Mouse (Mus musculus) left cerebral cortex, postnatal 36 days (tissue): ENCODE results near the gene Snupn. TPM values are rescaled to one million over a fixed set of nuclear protein-coding genes. Genes with fewer than 3 reads are reported as not detected.
"Not testable (repeated sequence)": the region's sequence is repeated elsewhere in the genome, so short reads cannot be mapped to it uniquely, and the experiment has no call there.

Experiments used
- DNase-seq, 2 experiments: peaks; one replicate each; pipeline ENCODE4 v3.0.0; 2021 to 2022; ENCODE audit warnings: low spot score in 2 of 2, mixed read lengths in 1 of 2
- intact Hi-C: fragments of 180-260 bp; cut with DNase I; formaldehyde crosslinking; loops from one replicate; pipeline ENCODE4 v1.15.1; 2025
- total RNA-seq, 2 experiments: library from RNA; stranded (reverse); gene quantifications; 2 replicates each; pipeline ENCODE4 v1.2.3; 2021

Snupn gene
- 10 to 100 TPM; 13.9 to 16.0 TPM for total RNA-seq

- intact Hi-C loops = loop anchor here (5.0 kb wide), 2 partner anchors 47 to 122 kb away; partner anchors contain the start of gene Sin3a
- DNase-seq = peak; percentile 95 to 97
These were observed at the start of gene Snupn for GRCm38 (mm10) chr9:56950414-56951400. Gene Snupn, plus strand, starts transcription at chr9:56950878.

- DNase-seq = no peak
- intact Hi-C loops = no loop called here
These were observed 49.5 kb upstream of the Snupn start for GRCm38 (mm10) chr9:56901187-56901586.

- intact Hi-C loops = no loop called here
These were observed 47.0 kb upstream of the Snupn start for GRCm38 (mm10) chr9:56903662-56904061.

GRCm38 (mm10) chr9:56907549-56907948 is 43.1 kb upstream of the Snupn start:
- intact Hi-C loops = no loop called here
- no peak for DNase-seq

More at GRCm38 (mm10) chr9:56903662-56904061, 47.0 kb upstream of the Snupn start:
- DNase-seq = no peak

- intact Hi-C loops, DNase-seq: not testable (repeated sequence)
These were observed 40.7 kb upstream of the Snupn start for GRCm38 (mm10) chr9:56909991-56910390.

- intact Hi-C loops = no loop called here
- DNase-seq = no peak
These were observed 39.7 kb upstream of the Snupn start for GRCm38 (mm10) chr9:56911017-56911416.

GRCm38 (mm10) chr9:56913991-56914390 is 36.7 kb upstream of the Snupn start:
- DNase-seq = no peak
- intact Hi-C loops = no loop called here

- no peak for DNase-seq
- intact Hi-C loops = no loop called here
These were observed 35.6 kb upstream of the Snupn start for GRCm38 (mm10) chr9:56915116-56915515.

GRCm38 (mm10) chr9:56915695-56916410 is 34.8 kb upstream of the Snupn start:
- DNase-seq = no peak
- intact Hi-C loops = no loop called here

- no peak for DNase-seq
- intact Hi-C loops = no loop called here
These were observed 33.5 kb upstream of the Snupn start for GRCm38 (mm10) chr9:56917131-56917530.

GRCm38 (mm10) chr9:56918466-56918865 is 32.2 kb upstream of the Snupn start:
- DNase-seq = no peak
- intact Hi-C loops = no loop called here

GRCm38 (mm10) chr9:56922746-56923145 is 27.9 kb upstream of the Snupn start:
- no peak for DNase-seq
- intact Hi-C loops = loop anchor here (10.0 kb wide), 1 partner anchor 292 kb away; no protein-coding TSS in a partner anchor

GRCm38 (mm10) chr9:56923841-56924650 is 26.6 kb upstream of the Snupn start:
- no peak for DNase-seq
- intact Hi-C loops = loop anchor here (10.0 kb wide), 1 partner anchor 291 kb away; no protein-coding TSS in a partner anchor

GRCm38 (mm10) chr9:56924651-56925027 is 26.0 kb upstream of the Snupn start:
- peak in 1 of 2 experiments; percentile 31 for DNase-seq
- intact Hi-C loops = loop anchor here (10.0 kb wide), 1 partner anchor 290 kb away; no protein-coding TSS in a partner anchor

- intact Hi-C loops = loop anchor here (10.0 kb wide), 1 partner anchor 289 kb away; no protein-coding TSS in a partner anchor
- DNase-seq = no peak
These were observed 25.2 kb upstream of the Snupn start for GRCm38 (mm10) chr9:56925291-56926024.

- intact Hi-C loops = loop anchor here (10.0 kb wide), 1 partner anchor 289 kb away; no protein-coding TSS in a partner anchor
- DNase-seq = no peak
These were observed 24.7 kb upstream of the Snupn start for GRCm38 (mm10) chr9:56926025-56926360.

GRCm38 (mm10) chr9:56926387-56926786 is 24.3 kb upstream of the Snupn start:
- intact Hi-C loops = loop anchor here (10.0 kb wide), 1 partner anchor 288 kb away; no protein-coding TSS in a partner anchor

GRCm38 (mm10) chr9:56927191-56928012 is 23.3 kb upstream of the Snupn start:
- intact Hi-C loops = loop anchor here (10.0 kb wide), 1 partner anchor 287 kb away; no protein-coding TSS in a partner anchor
- no peak for DNase-seq

More at GRCm38 (mm10) chr9:56926387-56926786, 24.3 kb upstream of the Snupn start:
- no peak for DNase-seq
